Mouse (Mus musculus) hindbrain, embryonic 16.5 days (tissue): ENCODE data around the gene Ccpg1os. TPM values are rescaled to one million over a fixed set of nuclear protein-coding genes. Genes with fewer than 3 reads are reported as not detected.

Experiments
- ATAC-seq: fragments of 200-750 bp; cut with Nextera tagmentation; 2 replicates; pipeline ENCODE4 v1.8.0; 2017; ENCODE audit warnings: moderate TSS enrichment, moderate library complexity
- H3K27ac ChIP-seq: fragments of 300-500 bp; sonication (generic); 2 replicates; pipeline ENCODE4 v1.5.1; 2014; ENCODE audit warnings: low read depth, mild to moderate bottlenecking, control low read depth, low read length, moderate library complexity
- H3K27me3 ChIP-seq: fragments of 300-500 bp; sonication (generic); replicated peaks from 2 replicates; pipeline ENCODE4 v1.6.1; 2014; ENCODE audit warnings: low read length; ENCODE audit not compliant: control insufficient read depth, insufficient read depth
- H3K36me3 ChIP-seq: fragments of 300-500 bp; sonication (generic); 2 replicates; pipeline ENCODE4 v1.6.1; 2014; ENCODE audit warnings: mild to moderate bottlenecking, low read length, moderate library complexity, mixed read lengths; ENCODE audit not compliant: control insufficient read depth, insufficient read depth
- H3K4me1 ChIP-seq: fragments of 300-500 bp; sonication (generic); 2 replicates; pipeline ENCODE4 v1.6.1; 2014; ENCODE audit warnings: low read depth, low read length; ENCODE audit not compliant: control insufficient read depth, insufficient read depth
- H3K4me2 ChIP-seq: fragments of 300-500 bp; sonication (generic); 2 replicates; pipeline ENCODE4 v1.6.1; 2014; ENCODE audit warnings: mild to moderate bottlenecking, low read length, control low read depth, moderate library complexity
- H3K4me3 ChIP-seq: fragments of 300-500 bp; sonication (generic); 2 replicates; pipeline ENCODE4 v1.5.1; 2014; ENCODE audit warnings: mild to moderate bottlenecking, low read length, control low read depth, moderate library complexity
- H3K9ac ChIP-seq: fragments of 300-500 bp; sonication (generic); 2 replicates; pipeline ENCODE4 v1.6.1; 2014; ENCODE audit warnings: low read depth, mild to moderate bottlenecking, control low read depth, low read length, moderate library complexity
- H3K9me3 ChIP-seq: fragments of 300-500 bp; sonication (generic); 2 replicates; pipeline ENCODE4 v1.6.1; 2014; ENCODE audit warnings: mild to moderate bottlenecking, low read length, moderate library complexity; ENCODE audit not compliant: control insufficient read depth
- WGBS: fragments of 180-500 bp; shearing (Covaris S2); extraction: QIAGEN DNeasy Blood & Tissue Kit; methylation state at CpG from one replicate; pipeline ENCODE4 v1.1.7; 2014; 5-methylcytosine and 5-hydroxymethylcytosine counted together
- polyA plus RNA-seq: library from polyadenylated mRNA; unstranded; fragments of >200 nt; fragmentation: Nextera tagmentation; extraction: Ambion mirVana; gene quantifications from 2 replicates; pipeline ENCODE4 v1.2.1, GENCODE M21; 2015

Ccpg1os gene
- polyA plus RNA-seq, 1 experiment from 2014 or later: 24.3 TPM

DNA sequence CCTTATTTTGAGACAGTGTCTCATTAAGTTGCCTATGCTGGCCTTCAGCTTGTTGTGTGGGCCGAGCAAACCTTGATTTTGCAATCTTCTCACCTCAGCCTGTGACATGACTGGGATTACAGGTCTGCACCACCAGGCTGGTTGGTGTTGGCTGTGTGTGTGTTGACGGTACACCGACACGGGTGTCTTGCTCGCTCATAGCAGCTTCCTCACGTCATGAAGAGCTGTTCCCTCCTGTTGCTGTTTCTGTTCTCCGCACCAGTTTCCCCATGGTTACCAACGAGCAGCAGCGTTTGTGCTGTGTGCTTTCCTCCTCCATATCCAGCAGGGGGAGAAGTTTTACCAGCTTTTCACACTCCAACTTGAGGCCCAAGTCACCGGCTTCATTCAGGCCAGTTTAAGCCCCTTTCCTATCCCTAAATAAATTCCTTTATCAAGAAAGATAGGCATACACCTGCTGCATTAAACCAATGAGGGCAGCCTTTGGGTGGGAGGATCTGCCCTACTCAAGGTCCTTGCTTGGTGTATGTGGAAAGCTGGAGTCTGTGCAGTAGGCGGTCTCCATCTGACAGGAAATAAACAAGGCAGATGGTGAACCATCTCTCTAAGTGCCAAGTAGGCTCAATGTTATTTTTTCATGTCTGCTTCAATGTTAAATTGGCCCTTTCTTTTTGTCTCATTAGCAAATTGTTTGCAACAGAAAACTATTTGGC, 16.7 kb downstream of the Ccpg1os start:
- no peaks in the 10 kb centered on the region for H3K9me3 ChIP-seq
- H3K4me3 ChIP-seq: no peak overlapping the region
- H3K27me3 ChIP-seq: no peaks in the 10 kb centered on the region
- no peak overlapping the region for H3K9ac ChIP-seq
- 28% methylated on average over 11 of the region's 11 CpGs for WGBS
- no peaks in the 10 kb centered on the region for H3K36me3 ChIP-seq
- no peaks in the 10 kb centered on the region for H3K4me1 ChIP-seq
- peak overlapping the region; percentile 13; the same call in 1 of the 2 replicates for H3K27ac ChIP-seq
- no peak overlapping the region for H3K4me2 ChIP-seq
- peak; percentile 76 for ATAC-seq

GRCm38 (mm10) chr9:72961959-72962358, 23.2 kb downstream of the Ccpg1os start:
- WGBS: 80% methylated on average over 15 of the region's 15 CpGs

DNA sequence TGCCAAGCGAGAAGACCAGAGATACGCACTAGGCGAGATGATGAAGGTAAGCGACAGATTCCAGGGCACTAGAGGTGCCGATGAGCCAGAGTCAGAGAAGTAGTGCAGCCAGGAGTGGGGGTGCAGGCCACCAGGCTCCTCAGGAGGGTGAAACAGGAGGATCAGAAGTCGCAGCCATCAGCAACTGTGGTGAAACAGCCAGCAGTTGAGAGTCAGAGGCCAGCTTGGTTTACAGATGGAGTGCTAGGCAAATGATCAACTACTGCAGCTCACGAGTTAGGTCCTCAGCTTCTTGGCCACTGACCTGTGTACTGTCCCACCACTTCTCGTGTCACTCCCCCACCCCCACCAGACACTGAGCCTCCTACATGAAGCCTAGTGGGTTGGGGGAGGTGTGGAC, 23.8 kb downstream of the Ccpg1os start:
- 71% methylated on average over 8 of the region's 8 CpGs for WGBS
- H3K27ac ChIP-seq: no peak overlapping the region
- H3K9ac ChIP-seq: no peak overlapping the region
- no peak for ATAC-seq
- H3K4me3 ChIP-seq: no peak overlapping the region
- H3K9me3 ChIP-seq: no peaks in the 10 kb centered on the region
- no peaks in the 10 kb centered on the region for H3K36me3 ChIP-seq
- H3K27me3 ChIP-seq: no peaks in the 10 kb centered on the region
- no peak overlapping the region for H3K4me2 ChIP-seq
- H3K4me1 ChIP-seq: peaks cover 8% of the 10 kb centered on the region

More at GRCm38 (mm10) chr9:72961959-72962358, 23.2 kb downstream of the Ccpg1os start:
- Histone ChIP-seq H3K4me3 (no peak overlapping the region), H3K4me2 (no peak overlapping the region), H3K27ac (no peak overlapping the region), H3K4me1 (peaks cover 8% of the 10 kb centered on the region), H3K27me3 (no peaks in the 10 kb centered on the region), H3K36me3 (no peaks in the 10 kb centered on the region), H3K9ac (no peak overlapping the region), H3K9me3 (no peaks in the 10 kb centered on the region)
- no peak for ATAC-seq

DNA sequence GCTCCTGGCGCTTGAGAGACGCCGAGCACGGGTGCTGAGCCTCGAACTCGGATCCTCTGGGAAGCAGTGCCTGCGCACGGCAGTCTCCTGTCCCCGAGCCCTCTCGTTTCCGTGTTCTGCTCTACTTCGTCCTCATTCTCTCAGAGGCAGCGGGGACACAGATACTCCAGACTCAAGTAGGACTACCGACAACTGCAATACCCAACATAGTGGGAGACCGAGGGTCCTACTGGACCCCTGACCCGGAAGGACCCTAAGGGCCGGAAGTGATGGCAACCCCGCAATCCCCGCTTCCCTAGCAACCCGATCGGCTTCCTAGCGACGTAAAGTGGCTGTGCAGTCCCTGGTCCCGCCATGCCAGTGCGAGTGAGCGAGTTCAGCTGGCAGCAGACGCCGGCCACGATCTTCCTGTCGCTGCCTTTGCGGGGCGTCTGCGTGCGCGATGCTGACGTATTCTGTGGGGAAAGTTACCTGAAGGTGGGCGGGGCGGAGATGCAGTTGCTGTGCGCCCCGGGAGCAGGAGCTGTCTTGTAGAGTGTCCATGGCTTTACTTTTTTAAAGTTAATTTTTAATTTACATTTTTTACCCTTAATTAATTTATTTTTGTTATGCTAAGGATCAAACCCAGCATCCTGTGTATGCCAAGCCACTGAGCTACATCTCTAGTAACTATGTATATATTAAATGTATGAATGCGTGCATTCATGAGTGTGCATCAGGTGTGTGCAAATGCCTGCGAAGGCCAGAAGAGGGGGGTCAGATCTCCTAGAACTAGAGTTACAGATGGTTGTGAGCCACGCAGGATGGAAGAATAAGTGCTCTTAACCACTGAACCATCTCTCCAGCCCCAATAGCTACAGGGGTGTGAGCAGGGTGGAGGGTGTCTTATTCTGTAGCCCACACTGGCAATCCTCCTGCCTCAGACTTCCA, 26.4 kb downstream of the Ccpg1os start, which contains the start of the genes Dyx1c1 and Gm44503:
TSS of gene Dyx1c1 (plus strand) at position 265 of the 930 bp plus-strand sequence.
TSS of gene Gm44503 (plus strand) at position 332 of the 930 bp plus-strand sequence.
- H3K27ac ChIP-seq: peak within 1 kb of the TSS; percentile 74
- 2% methylated on average over 43 of the region's 43 CpGs for WGBS
- peak within 1 kb of the TSS; percentile 69 for H3K9ac ChIP-seq

DNA sequence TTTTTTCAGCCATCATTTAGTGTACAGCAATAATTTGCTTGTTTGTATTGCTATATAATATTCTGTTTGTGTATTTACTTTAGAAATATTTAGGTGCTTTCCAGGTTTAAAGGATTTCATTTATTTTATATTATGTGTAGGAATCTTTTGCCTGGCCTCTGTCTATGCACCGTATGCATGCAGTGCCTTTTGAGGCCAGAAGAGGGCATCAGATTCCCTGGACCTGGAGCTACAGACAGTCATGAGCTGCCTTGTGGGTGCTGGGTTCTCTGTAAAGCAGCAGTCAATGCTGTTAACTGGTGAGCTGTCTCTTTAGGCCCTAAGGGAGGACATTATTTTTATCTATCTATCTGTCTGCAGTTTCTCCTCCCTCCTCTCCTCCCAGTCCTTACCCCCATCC, 29.6 kb downstream of the Ccpg1os start:
- H3K4me2 ChIP-seq: no peak overlapping the region
- no peaks in the 10 kb centered on the region for H3K9me3 ChIP-seq
- ATAC-seq: no peak
- no peak overlapping the region for H3K9ac ChIP-seq
- no peak overlapping the region for H3K27ac ChIP-seq
- no peak overlapping the region for H3K4me3 ChIP-seq
- peaks cover 8% of the 10 kb centered on the region for H3K4me1 ChIP-seq
- 35% methylated on average over 1 of the region's 1 CpGs for WGBS
- no peaks in the 10 kb centered on the region for H3K36me3 ChIP-seq
- no peaks in the 10 kb centered on the region for H3K27me3 ChIP-seq

More for the DNA sequence above, 26.4 kb downstream of the Ccpg1os start, which contains the start of the genes Dyx1c1 and Gm44503:
- H3K4me1 ChIP-seq: peaks cover 8% of the 10 kb centered on the region
- H3K4me2 ChIP-seq: peak within 1 kb of the TSS; percentile 82
- ATAC-seq: peak; percentile 97
- H3K9me3 ChIP-seq: no peaks in the 10 kb centered on the region
- no peaks in the 10 kb centered on the region for H3K36me3 ChIP-seq
- H3K27me3 ChIP-seq: no peaks in the 10 kb centered on the region
- peak within 1 kb of the TSS; percentile 74 for H3K4me3 ChIP-seq

DNA sequence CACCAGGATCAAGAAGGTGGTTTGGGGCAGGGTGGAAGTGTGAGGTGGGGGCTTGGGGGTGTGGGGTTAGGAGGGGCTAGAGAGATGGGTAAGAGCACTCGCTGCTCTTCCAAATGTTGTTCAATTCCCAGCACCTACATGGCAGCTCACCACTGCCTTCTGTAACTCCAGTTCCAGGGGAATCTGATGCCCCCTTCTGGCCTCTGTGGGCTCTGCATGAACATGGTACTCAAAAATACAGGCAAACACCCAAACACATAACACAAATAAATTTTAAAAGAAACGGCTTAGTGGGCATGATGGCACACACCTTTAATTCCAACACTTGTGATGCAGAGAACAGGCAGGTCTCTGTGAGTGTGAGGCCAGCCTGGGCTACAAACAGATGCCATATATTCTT, 30.4 kb downstream of the Ccpg1os start:
- H3K4me3 ChIP-seq: no peak overlapping the region
- no peaks in the 10 kb centered on the region for H3K27me3 ChIP-seq
- H3K4me2 ChIP-seq: no peak overlapping the region
- no peaks in the 10 kb centered on the region for H3K36me3 ChIP-seq
- no peak overlapping the region for H3K9ac ChIP-seq
- H3K4me1 ChIP-seq: peaks cover 8% of the 10 kb centered on the region
- no peak for ATAC-seq
- 49% methylated on average over 2 of the region's 2 CpGs for WGBS
- no peak overlapping the region for H3K27ac ChIP-seq
- H3K9me3 ChIP-seq: no peaks in the 10 kb centered on the region

GRCm38 (mm10) chr9:72949572-72949971, 35.6 kb downstream of the Ccpg1os start:
- 0 out of 2 replicates have a peak, but pooled peaks cover 2% of the 10 kb centered on the region for H3K9me3 ChIP-seq
- H3K9ac ChIP-seq: no peak overlapping the region
- no peak overlapping the region for H3K4me2 ChIP-seq
- H3K27me3 ChIP-seq: no peaks in the 10 kb centered on the region
- H3K27ac ChIP-seq: no peak overlapping the region
- peaks cover 25% of the 10 kb centered on the region for H3K36me3 ChIP-seq
- H3K4me1 ChIP-seq: no peaks in the 10 kb centered on the region
- H3K4me3 ChIP-seq: no peak overlapping the region
- WGBS: 75% methylated on average over 7 of the region's 7 CpGs
- ATAC-seq: no peak

GRCm38 (mm10) chr9:72947010-72947409, 38.2 kb downstream of the Ccpg1os start:
- ATAC-seq: no peak

GRCm38 (mm10) chr9:72944286-72944685, 40.9 kb downstream of the Ccpg1os start:
- WGBS: 91% methylated on average over 13 of the region's 13 CpGs
- H3K36me3 ChIP-seq: peaks cover 26% of the 10 kb centered on the region

More at GRCm38 (mm10) chr9:72947010-72947409, 38.2 kb downstream of the Ccpg1os start:
- no peak overlapping the region for H3K4me2 ChIP-seq
- H3K36me3 ChIP-seq: peaks cover 26% of the 10 kb centered on the region
- no peaks in the 10 kb centered on the region for H3K27me3 ChIP-seq
- no peaks in the 10 kb centered on the region for H3K4me1 ChIP-seq
- H3K9ac ChIP-seq: no peak overlapping the region
- H3K4me3 ChIP-seq: no peak overlapping the region
- 100% methylated on average over 1 of the region's 1 CpGs for WGBS
- H3K27ac ChIP-seq: no peak overlapping the region
- 0 out of 2 replicates have a peak, but pooled peaks cover 2% of the 10 kb centered on the region for H3K9me3 ChIP-seq

More at GRCm38 (mm10) chr9:72944286-72944685, 40.9 kb downstream of the Ccpg1os start:
- H3K9ac ChIP-seq: no peak overlapping the region
- H3K9me3 ChIP-seq: 0 out of 2 replicates have a peak, but pooled peaks cover 2% of the 10 kb centered on the region
- H3K27me3 ChIP-seq: no peaks in the 10 kb centered on the region
- H3K4me2 ChIP-seq: no peak overlapping the region
- no peak overlapping the region for H3K4me3 ChIP-seq
- ATAC-seq: no peak
- H3K27ac ChIP-seq: no peak overlapping the region
- no peaks in the 10 kb centered on the region for H3K4me1 ChIP-seq
